Mouse (Mus musculus): ENCODE results near the gene Vmn1r86. TPM values are rescaled to one million over a fixed set of nuclear protein-coding genes. Genes with fewer than 3 reads are reported as not detected.

Gene Vmn1r86
- polyA plus RNA-seq, 1 experiment from 2014 or later: not detected

- peaks cover 7% of the 10 kb centered on the region for H3K4me1 ChIP-seq
- peak overlapping the region; percentile 97 for H3K27ac ChIP-seq
- no peaks in the 10 kb centered on the region for H3K36me3 ChIP-seq (replicated peaks)
- under 1% methylated on average over 15 of the region's 15 CpGs for WGBS
- H3K27me3 ChIP-seq (replicated peaks): no peaks in the 10 kb centered on the region
- no peaks in the 10 kb centered on the region for H3K9me3 ChIP-seq
- peak overlapping the region; percentile 48 for H3K4me2 ChIP-seq
- no peak for ATAC-seq (replicated peaks)
- H3K9ac ChIP-seq: peak overlapping the region; percentile 62
- H3K4me3 ChIP-seq: peak overlapping the region; percentile 73
Observed at GRCm38 (mm10) chr7:13053961-13054286, 65.8 kb downstream of the Vmn1r86 start.

DNA sequence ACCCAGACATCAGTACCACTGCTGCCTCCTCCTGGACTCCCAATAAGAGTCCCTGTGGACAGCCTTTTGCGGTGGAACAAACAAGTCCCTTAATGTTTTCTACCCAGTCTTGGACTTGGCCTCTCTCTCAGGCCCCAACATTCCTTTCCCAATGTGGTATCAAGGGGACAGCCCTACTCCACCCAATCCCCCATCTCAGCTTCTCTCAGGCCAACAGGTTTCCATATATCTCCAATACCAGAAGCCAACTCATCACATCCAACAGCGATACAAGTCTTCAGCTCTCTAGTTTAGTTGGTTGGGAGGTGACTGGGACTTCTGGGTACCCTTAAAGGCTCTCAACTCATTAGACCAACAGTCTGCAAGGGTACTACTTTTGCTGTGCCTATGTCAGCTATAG, 66.2 kb downstream of the Vmn1r86 start:
- Histone ChIP-seq H3K9me3 (no peaks in the 10 kb centered on the region), H3K9ac (peak overlapping the region; percentile 62; the same call in 1 of the 2 replicates), H3K4me1 (peaks cover 7% of the 10 kb centered on the region), H3K27ac (peak overlapping the region; percentile 97), H3K4me3 (peak overlapping the region; percentile 73), H3K27me3 (replicated peaks) (no peaks in the 10 kb centered on the region), H3K4me2 (peak overlapping the region; percentile 48), H3K36me3 (replicated peaks) (no peaks in the 10 kb centered on the region)
- no peak for ATAC-seq (replicated peaks)
- WGBS: 92% methylated on average over 2 of the region's 2 CpGs

- Histone ChIP-seq H3K4me2 (no peak overlapping the region), H3K9me3 (no peaks in the 10 kb centered on the region), H3K27me3 (replicated peaks) (no peaks in the 10 kb centered on the region), H3K4me3 (no peak overlapping the region), H3K4me1 (peaks cover 7% of the 10 kb centered on the region), H3K36me3 (replicated peaks) (no peaks in the 10 kb centered on the region), H3K9ac (no peak overlapping the region), H3K27ac (no peak overlapping the region)
- no peak for ATAC-seq (replicated peaks)
- WGBS: 91% methylated on average over 13 of the region's 13 CpGs
Observed at GRCm38 (mm10) chr7:13053001-13053400, 66.7 kb downstream of the Vmn1r86 start.

Other genes with a start within 250 kb of the Vmn1r86 start
- 8.6 and 9.4 TPM in 2 replicates for gene Zfp128, start 238.7 kb downstream of the Vmn1r86 start, polyA plus RNA-seq (2015; fragmentation: Nextera tagmentation; extraction: Ambion mirVana)
- 11.8 and 12.8 TPM in 2 replicates for gene Zscan22, start 222.1 kb downstream of the Vmn1r86 start, polyA plus RNA-seq (2015; fragmentation: Nextera tagmentation; extraction: Ambion mirVana)
- 567 and 593 TPM in 2 replicates for gene Rps5, start 197.6 kb downstream of the Vmn1r86 start, polyA plus RNA-seq (2015; fragmentation: Nextera tagmentation; extraction: Ambion mirVana)
- 0.90 and 0.93 TPM in 2 replicates for gene Rnf225, start 192.5 kb downstream of the Vmn1r86 start, polyA plus RNA-seq (2015; fragmentation: Nextera tagmentation; extraction: Ambion mirVana)
- 17.1 and 17.7 TPM in 2 replicates for gene Zfp324, start 154.1 kb downstream of the Vmn1r86 start, polyA plus RNA-seq (2015; fragmentation: Nextera tagmentation; extraction: Ambion mirVana)
- 14.2 and 16.4 TPM in 2 replicates for gene Zfp446, start 142.1 kb downstream of the Vmn1r86 start, polyA plus RNA-seq (2015; fragmentation: Nextera tagmentation; extraction: Ambion mirVana)
- gene Slc27a5, start 121.7 kb downstream of the Vmn1r86 start, polyA plus RNA-seq (2015; fragmentation: Nextera tagmentation; extraction: Ambion mirVana): 0.38 and 0.65 TPM in 2 replicates
- gene Trim28, start 120.8 kb downstream of the Vmn1r86 start, polyA plus RNA-seq (2015; fragmentation: Nextera tagmentation; extraction: Ambion mirVana): 229 and 258 TPM in 2 replicates
- gene Zbtb45, start 109.9 kb downstream of the Vmn1r86 start, polyA plus RNA-seq (2015; fragmentation: Nextera tagmentation; extraction: Ambion mirVana): 45.9 and 46.7 TPM in 2 replicates
- gene Chmp2a, start 85.1 kb downstream of the Vmn1r86 start, polyA plus RNA-seq (2015; fragmentation: Nextera tagmentation; extraction: Ambion mirVana): 188 TPM in 2 replicates
- gene Ube2m, start 81.6 kb downstream of the Vmn1r86 start, polyA plus RNA-seq (2015; fragmentation: Nextera tagmentation; extraction: Ambion mirVana): 141 and 162 TPM in 2 replicates
- 10.7 and 11.4 TPM in 2 replicates for gene Mzf1, start 65.2 kb downstream of the Vmn1r86 start, polyA plus RNA-seq (2015; fragmentation: Nextera tagmentation; extraction: Ambion mirVana)
- gene Vmn1r85, start 24.7 kb downstream of the Vmn1r86 start, polyA plus RNA-seq (2015; fragmentation: Nextera tagmentation; extraction: Ambion mirVana): 0.13 and 0.19 TPM in 2 replicates
- gene Vmn1r87, start 20.2 kb upstream of the Vmn1r86 start, polyA plus RNA-seq (2015; fragmentation: Nextera tagmentation; extraction: Ambion mirVana): not detected in 2 replicates
- gene Vmn1r88, start 39.7 kb upstream of the Vmn1r86 start, polyA plus RNA-seq (2015; fragmentation: Nextera tagmentation; extraction: Ambion mirVana): not detected in 2 replicates
- gene Vmn1r89, start 93.1 kb upstream of the Vmn1r86 start, polyA plus RNA-seq (2015; fragmentation: Nextera tagmentation; extraction: Ambion mirVana): not detected in 2 replicates
- gene Lig1, start 157.4 kb upstream of the Vmn1r86 start, polyA plus RNA-seq (2015; fragmentation: Nextera tagmentation; extraction: Ambion mirVana): 34.6 and 36.8 TPM in 2 replicates
- 16.9 and 18.0 TPM in 2 replicates for gene Zswim9, start 158.8 kb upstream of the Vmn1r86 start, polyA plus RNA-seq (2015; fragmentation: Nextera tagmentation; extraction: Ambion mirVana)
- gene Pla2g4c, start 204.7 kb upstream of the Vmn1r86 start, polyA plus RNA-seq (2015; fragmentation: Nextera tagmentation; extraction: Ambion mirVana): 1.0 and 1.3 TPM in 2 replicates